Mouse (Mus musculus) left cerebral cortex, postnatal 14 days (tissue): ENCODE measurements at regions not wholly inside any gene's neighbourhood (a gene's known extent, or its start where the extent isn't known, plus 50 kb on each side); places are given as distances from the start of the nearest gene placed in this dataset.
A peak's percentile ranks its signal among the peaks of the same experiment; 100 is the strongest.

ENCODE experiments used
- DNase-seq, 2 experiments: peaks; one replicate each; pipeline ENCODE4 v3.0.0; 2021 to 2022; ENCODE audit warnings: low spot score in 2 of 2, mixed read lengths in 1 of 2
- intact Hi-C: fragments of 180-260 bp; cut with DNase I; formaldehyde crosslinking; loops from one replicate; pipeline ENCODE4 v1.15.1; 2025

DNA sequence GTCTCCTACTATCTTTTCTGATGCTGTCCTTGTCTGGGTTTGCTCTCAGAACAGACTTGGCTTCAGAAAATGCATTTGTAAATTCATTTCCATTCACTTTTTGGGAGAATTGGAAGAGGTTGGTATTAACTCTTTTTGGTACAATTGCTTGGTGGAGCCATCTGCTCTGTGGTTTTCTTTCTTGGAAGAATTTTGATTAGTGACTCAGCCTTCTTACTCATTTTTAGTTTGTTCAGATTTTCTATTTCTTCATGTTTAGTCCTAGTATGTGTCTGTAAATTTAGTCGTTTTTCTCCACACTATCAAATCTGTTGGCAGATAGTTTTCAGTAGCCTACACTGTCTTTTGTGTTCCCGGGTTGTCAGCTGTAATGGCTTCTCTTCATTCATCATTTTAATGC, 288.7 kb upstream of the Nrp1 start:
- DNase-seq = peak in 1 of 2 experiments; percentile 20
- intact Hi-C loops = no loop called here

DNA sequence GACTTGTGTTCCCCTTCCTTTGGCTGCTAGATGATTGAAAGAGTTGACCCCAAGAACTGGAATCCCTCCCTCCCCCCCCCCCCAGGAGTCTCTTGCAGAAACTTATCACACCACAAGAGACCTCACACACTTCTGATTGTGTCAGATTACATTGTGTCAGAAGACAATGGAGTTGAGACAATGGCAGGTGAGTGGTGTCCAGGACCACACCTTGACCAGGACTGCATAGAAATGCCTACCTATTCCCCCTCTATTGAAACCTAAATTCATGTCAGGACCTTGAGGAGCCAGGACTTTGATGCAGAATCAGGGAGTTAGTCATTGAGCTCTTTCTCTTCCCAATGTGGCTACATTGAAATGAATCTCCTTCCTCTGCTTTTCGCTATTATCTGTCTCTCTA, 282.8 kb upstream of the Nrp1 start:
- intact Hi-C loops = no loop called here
- no peak for DNase-seq

DNA sequence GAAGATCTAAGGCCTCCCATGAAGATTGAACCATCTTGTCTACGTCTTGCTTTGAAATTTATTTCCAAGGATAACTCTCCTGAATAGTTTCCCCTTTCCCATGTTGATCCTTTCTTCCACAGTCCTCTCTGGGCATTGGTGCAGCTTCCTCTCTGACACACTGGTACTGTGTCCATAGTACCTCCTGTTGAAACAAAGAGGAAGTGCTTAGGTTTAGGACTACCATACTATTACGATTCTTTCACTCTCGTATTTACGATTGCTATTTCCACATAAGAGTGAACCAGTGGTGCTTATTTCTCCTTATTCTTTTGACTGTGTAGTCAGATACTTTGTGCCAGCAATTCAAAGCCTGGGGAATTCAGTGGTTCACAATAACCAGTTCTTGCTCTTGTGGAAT, 282.2 kb upstream of the Nrp1 start:
- intact Hi-C loops = no loop called here
- no peak for DNase-seq

DNA sequence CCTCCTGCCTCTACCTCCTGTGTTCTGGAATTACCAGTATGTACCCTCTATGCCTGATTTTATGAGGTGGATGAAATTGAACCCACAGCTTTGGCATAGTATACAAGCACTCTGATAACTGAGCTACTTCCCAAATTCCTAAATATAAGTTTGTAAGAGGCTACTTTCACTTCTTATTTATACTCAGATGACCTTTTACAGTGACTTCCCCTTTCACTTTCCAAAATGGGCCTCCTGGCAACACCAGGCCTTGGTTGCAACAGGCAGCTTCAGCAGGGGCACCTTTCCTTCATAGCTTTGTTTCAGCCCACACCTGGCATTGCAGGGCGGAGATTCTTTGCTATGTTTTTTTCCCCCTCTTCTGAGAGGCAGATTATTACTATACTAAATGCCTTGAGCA, 279.7 kb upstream of the Nrp1 start:
- intact Hi-C loops = no loop called here
- no peak for DNase-seq

DNA sequence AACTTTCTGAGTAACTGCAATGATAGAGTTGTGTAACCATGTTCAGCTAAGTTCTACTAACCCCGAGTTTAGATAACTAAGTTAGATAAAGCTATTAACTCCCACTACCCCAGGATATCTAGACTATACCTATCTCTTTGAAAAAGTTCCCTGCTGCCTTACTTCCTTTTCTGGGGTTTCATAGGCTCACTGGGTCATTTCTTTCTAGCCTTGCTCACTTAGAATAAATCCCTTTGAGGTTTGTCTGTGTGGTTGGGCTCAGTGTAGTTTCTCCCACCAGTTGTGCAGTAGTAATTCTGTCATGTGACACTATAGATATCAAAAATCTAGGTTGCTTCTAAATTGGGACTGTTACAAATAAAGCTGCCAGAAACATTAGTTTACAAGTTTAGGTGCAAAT, 272.6 kb upstream of the Nrp1 start:
- no peak for DNase-seq
- intact Hi-C loops = no loop called here

DNA sequence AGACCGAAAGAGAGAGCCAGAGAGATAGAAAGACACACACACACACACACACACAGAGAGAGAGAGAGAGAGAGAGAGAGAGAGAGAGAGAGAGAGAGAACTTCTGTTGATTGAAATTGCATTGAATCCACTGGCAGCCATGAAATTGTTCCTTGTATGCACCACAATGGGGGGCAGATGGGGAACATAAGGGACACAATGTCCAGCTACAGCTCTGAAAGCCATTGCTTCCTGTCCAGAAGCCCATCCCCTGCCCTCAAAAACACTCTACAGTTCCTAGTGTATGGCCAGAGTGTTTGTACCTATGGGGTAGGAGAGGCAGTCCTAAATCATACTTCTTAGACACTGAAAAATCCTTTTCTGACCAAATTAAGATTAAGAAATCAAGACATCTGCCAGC, 270.9 kb upstream of the Nrp1 start:
- intact Hi-C loops = no loop called here
- no peak for DNase-seq

DNA sequence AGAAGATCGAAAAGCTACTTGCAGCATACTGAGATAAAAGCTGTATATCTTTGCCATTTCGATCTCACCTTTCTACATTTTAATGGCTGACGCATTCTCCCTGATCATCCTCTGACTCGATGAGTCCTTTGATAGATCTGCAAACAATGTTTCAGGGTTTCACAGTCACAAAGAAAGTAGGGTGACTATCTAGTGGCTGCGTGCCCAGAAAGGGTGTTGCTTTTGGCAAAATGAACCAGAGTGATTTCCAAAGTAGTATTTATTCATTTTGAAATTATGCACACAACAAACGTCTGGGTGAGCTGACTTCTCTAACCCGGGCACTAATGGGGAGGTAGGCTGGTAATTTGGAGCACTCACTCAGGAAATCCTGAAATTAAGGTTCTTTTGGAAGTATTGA, 265.6 kb upstream of the Nrp1 start:
- peak in 1 of 2 experiments; percentile 15 for DNase-seq
- intact Hi-C loops = no loop called here

DNA sequence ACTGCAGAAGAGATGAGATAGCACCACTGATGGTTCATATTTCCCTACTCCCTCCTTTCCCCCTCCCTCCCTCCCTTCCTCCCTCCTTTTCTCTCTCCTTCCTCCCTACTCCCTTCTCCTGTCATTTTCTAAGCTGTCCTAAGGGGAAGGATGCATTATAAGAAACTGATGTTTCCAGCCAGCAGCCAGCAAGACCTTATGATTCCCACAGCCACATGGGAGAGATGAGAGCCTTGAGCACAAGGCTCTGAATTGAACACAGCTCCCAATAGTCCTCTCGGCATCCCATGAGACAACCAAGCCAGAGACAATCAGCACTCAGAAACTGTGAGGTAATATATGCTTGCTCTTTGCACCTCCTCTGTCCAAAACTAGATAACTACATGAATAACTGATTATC, 263.0 kb upstream of the Nrp1 start:
- no peak for DNase-seq
- intact Hi-C loops = no loop called here

DNA sequence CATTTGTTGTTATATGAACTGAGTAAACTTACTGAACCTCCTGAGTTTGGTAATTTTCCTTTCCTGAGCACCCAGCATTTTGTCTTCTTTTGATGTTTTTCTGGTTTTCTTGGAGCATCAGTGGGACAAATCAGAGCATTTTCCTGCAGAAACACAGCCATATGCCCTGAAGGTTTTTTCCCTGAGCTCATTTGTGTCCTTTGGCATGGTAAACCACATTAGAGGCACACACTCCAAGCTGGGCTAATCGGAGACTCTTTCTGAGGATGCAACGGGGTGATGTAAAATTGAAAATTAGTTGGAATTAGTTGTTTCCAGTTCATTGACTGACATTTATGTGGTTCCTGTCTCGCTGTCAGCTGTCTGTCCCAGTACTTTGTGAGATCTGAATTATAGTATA, 260.8 kb upstream of the Nrp1 start:
- intact Hi-C loops = no loop called here
- DNase-seq = no peak

DNA sequence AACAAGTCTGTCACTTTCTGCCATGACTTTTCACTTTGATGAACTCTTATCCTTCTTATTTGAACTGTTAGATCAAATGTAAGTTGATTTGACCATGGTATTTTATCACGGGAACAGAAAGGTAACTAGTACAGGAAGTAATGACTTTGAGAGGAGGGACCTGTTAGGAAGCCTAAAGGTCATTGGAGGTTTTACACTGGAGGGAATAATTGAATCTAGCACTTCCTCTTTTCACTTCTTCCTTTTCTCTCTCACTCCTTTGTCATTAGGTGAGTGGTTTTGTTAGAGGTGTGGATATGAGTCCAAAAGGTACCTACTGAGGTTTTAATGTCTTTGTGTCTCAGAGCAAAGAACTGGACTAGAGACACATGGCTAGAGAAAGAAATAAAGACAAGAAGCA, 255.0 kb upstream of the Nrp1 start:
- DNase-seq = no peak
- intact Hi-C loops = no loop called here

DNA sequence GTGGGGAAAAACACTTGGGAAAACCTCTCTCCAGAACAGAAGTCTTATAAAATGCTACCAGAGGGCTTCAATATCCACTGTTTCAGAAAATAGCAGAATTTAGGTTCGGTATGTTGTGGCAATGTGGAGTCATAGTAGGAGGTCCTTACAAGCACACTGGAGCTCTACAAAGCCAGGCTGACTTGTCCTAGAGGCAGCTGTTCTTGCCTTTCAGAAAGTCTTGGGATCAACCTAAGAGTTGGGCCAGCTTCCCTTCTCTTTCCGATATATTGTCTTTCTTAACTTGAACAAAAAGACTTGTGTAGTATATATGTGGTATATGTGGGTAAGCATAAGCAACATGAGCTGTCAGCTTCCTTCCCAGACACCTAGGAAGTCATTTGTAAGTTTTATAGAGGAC, 251.8 kb upstream of the Nrp1 start:
- DNase-seq = no peak
- intact Hi-C loops = no loop called here

DNA sequence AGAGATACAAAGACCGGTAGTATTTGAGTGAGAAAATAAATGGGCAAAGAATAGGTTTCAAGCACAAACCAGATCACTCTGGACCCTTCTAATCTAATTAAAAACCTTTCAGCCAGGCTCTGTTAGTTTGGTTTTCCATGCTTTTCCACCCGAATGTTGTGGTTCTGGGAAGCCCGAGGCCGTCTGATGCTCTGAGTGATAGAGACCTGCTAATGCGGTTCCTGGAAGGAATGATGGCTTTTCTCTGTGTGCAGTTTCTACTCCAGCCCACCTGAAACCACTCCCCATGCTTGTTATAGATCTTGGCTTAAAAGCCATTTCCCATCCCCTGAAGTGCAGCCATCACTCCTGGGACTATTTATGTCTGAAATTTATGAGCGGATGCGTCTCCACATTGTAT, 251.4 kb upstream of the Nrp1 start:
- no peak for DNase-seq

DNA sequence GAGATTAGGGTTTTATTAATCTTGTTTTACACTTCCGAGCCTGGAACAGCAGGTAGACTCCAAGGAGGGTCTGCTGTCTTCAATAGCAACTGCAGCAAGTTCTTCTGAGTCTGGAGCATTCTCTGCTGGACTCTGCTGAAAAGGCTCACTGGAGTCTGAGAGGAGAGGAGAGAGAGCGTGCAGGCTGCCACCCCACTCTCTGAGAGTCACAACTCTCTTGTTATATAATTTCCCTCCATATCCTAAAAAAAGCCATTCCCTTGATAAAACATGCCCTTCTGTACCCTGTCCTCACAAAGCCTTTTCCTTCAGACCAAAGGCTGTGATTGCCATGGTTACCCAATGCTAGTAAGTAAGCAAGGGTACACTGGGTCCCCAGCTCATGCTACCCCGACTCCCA, 249.4 kb upstream of the Nrp1 start:
- no peak for DNase-seq
- intact Hi-C loops = no loop called here

More for the DNA sequence above, 251.4 kb upstream of the Nrp1 start:
- intact Hi-C loops = no loop called here

DNA sequence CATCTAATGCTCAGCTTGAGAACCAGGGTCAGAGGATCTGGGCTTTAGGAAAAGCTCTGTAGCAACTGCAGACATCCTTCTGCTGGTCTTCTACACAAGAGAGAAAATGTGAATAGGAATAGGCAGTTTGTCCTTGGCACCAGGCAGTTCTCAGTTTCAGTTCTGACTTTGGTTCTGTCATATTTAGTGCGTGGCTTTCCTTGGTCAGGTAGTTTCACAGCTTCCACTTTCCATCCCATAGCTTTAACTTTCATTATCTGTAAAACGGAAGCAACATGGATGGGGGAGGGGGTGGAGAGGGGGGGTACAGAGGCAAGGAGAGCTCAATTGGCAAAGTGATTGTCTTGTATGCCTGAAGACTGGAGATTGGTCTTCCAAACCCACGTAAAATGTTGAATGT, 247.3 kb upstream of the Nrp1 start:
- DNase-seq = no peak
- intact Hi-C loops = no loop called here

DNA sequence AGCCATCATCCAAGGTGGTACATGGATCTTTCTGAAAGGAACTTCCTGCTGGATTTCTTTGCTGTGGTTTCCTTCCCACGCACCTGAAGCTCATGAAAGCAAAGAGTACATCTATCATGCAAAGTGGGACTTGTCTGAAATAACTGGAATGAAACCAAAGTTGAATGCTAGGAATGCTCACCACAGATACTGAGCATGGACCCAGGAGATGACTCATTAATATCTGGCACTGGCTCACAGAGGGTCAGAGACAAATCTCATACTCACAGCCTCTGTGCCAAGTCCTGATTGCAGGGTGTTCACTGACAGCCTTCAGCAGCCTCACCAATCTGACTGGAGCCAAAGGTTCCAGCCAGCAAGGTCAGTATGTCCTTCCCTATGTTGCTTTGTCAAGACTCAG, 245.3 kb upstream of the Nrp1 start:
- no peak for DNase-seq
- intact Hi-C loops = no loop called here

DNA sequence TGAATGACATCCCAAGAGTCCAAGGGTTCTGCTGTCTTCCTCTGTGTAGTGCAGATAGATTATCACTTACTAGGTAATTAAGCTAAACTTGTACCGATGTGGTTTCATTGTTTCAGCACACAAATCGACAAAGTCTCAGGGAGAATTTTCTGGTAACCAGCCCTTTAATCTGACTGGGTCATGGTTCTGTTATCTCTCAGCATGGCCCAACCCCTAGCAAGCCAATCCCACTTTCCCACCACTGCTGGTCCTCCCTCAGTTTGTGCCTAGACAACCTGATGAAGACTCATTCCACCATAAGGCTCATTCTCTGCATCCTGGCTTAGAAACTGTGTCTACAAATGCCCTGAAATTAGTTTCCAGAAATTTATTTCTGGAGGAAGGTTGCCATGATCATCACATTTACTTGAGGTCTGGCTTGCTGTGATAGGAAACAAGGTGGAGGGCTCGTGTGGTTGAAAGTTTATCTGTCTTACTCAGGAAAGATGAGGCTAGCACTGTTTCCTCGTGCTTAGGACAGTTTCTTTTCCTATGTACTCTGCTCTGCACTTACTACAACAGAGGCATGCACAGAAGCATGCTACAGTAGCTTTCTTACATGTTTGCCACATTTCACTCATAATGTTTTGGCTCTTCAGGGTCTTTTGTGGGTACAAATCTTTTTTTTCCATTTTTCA, 217.0 kb upstream of the Nrp1 start:
- intact Hi-C loops = no loop called here
- no peak for DNase-seq

DNA sequence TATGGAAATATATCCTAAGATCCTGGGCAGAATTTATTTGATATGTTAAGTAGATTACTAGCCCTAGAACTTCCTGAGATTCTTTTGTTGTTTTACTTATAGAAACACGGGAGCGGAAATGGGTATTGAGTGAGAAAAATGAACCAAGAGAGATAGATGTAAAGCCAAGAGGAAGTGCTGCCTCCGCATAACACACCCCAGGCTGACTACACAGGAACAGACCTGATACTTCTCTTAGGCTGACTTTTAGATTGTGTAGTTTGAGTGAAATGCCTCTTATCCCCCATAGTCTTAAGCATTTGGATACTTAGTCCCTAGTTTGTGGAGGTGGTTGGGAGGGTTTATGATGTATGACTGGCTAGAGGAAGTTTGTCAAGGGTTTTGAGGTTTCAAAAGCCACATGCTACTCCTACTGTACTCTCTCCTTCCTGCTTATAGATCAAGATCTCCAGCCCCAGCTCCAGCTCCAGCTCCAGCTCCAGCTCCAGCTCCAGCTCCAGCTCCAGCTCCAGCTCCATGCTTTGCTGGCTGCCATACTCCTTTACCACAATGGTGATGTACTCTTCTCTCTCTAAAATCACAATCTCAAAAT, 210.0 kb upstream of the Nrp1 start:
- no peak for DNase-seq
- intact Hi-C loops = no loop called here

DNA sequence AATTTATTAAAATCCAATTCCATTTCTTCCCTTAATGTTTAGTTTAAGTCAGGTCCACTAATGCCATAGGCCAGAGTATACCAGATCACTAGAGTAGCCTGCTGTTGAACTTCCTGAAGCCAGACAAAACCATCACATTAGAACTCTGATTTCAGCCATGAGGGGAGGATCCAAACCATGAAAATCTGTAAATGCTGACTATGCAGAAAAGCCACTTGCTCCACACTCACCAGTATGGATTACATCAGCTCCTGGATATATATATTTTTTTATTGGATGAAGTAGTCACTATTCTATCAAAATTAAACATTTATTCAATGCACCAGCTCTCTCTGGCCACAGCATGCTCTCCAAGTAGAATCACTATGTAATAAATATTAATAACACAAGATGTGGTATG, 202.8 kb upstream of the Nrp1 start:
- intact Hi-C loops = no loop called here
- DNase-seq = no peak

DNA sequence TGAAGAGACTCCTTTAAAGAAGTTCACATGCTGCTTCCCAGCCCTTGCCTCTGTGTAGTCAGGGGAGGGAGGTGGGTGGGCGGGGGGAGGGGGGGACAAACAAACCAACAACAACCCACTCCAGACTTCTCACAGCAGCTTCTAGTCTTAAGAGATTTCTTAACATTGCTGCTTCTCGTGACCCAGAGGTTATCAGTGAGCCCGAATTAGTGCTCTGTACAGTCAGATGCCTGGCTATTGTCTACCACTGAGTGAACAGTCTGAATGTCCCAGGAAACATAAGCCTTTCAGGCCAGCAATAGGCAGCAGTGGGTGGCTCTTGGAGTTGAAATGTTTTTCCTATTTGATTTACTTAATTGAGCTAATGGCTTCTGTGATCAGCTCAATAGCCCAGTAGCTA, 202.2 kb upstream of the Nrp1 start:
- DNase-seq = no peak
- intact Hi-C loops = no loop called here

DNA sequence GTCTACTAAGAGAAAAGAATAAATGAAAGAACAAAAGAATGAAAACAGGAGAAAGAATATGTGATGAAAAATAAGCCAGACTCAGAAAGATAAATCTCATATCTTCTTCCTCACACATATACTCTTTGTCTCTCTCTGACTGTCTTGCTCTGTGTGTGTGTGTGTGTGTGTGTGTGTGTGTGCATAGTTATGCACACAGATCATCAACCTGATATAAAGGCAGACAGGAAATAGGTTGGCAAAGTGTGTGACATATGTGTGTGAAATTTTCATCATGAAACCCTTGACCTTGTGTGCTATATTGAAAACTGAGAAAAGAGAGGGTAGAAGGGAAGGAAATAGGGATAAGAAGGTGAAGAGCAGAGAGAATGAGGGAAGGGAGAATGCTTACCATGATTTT, 195.5 kb upstream of the Nrp1 start:
- no peak for DNase-seq
- intact Hi-C loops = no loop called here

DNA sequence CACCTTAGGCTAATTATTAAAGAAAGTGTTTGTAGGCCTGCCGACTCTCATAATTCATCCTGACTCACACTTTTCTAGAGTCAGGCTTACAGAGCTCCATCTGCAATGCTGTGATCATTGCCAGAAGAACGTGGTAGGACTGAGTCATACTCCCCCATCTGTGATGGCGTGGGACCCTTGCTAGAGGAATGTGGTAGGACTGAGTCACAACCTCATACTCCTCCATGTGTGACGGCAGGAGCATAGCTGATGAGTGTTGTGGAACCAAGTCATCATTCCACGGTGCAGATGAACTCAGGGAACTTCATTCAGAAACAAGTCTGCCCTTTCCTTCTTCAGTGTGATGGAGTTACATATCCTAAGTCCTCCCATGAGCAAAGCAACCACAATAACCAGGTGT, 193.4 kb upstream of the Nrp1 start:
- DNase-seq = peak; percentile 43 to 52
- intact Hi-C loops = loop anchor here (5.0 kb wide), 1 partner anchor 133 kb away; no protein-coding TSS in a partner anchor

DNA sequence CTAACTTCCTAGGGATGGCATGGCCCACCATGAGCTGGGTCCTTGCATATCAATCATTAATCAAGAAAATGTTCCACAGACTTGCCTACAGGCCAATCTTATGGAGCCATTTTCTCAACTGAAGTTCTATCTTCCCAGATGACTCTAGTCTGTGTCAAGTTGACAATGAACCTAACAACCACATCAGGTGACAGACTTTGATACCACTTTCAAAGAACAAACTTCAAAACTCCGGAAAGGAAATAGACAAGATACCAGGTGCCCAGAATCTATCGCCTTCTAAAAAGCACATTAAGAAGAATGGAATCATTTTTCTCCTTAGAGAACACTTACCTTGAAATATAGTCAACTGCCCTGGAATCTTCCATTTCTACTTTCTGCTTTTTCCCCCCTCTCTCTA, 192.8 kb upstream of the Nrp1 start:
- intact Hi-C loops = loop anchor here (5.0 kb wide), 1 partner anchor 133 kb away; no protein-coding TSS in a partner anchor
- DNase-seq = no peak
